Mouse (Mus musculus) stomach, postnatal 0 days (tissue): ENCODE measurements at regions not wholly inside any gene's neighbourhood (a gene's known extent, or its start where the extent isn't known, plus 50 kb on each side); places are given as distances from the start of the nearest gene placed in this dataset.

Experiments
- CTCF ChIP-seq: IDR thresholded peaks from 2 replicates; pipeline ENCODE4 v1.5.1; 2016; ENCODE audit warnings: antibody characterized with exemption, low read depth, mild to moderate bottlenecking, moderate library complexity
- EP300 ChIP-seq: optimal IDR thresholded peaks from 2 replicates; pipeline ENCODE3; 2016; ENCODE audit warnings: antibody characterized with exemption

GRCm38 (mm10) chr3:41378576-41378975 lies 177.0 kb upstream of the Jade1 start:
- TF ChIP-seq CTCF (no peak), EP300 (no peak)
